Mouse (Mus musculus): ENCODE data around the gene Tex261. TPM values are rescaled to one million over a fixed set of nuclear protein-coding genes. Genes with fewer than 3 reads are reported as not detected.

Tex261 gene
- polyA plus RNA-seq, 1 experiment, result 156 TPM

GRCm38 (mm10) chr6:83762344-83762743 is 13.3 kb downstream of the Tex261 start, which contains the start of gene Ankrd53:
Gene Ankrd53 (plus strand): TSS chr6:83762644.
- no peak for DNase-seq
- WGBS, result 32% methylated on average over 6 of the region's 6 CpGs
- Histone ChIP-seq H3K36me3 (ENCODE audit: control insufficient read depth, insufficient read depth, low read length) (no peaks in the 10 kb centered on the region), H3K4me1 (ENCODE audit: control insufficient read depth, insufficient read depth, low read length) (no peaks in the 10 kb centered on the region), H3K4me3 (ENCODE audit: insufficient read depth, low read depth, low read length) (peak within 1 kb of the TSS; percentile 18; the same call in 1 of the 2 replicates), H3K27me3 (replicated peaks; ENCODE audit: control insufficient read depth, insufficient read depth, low read length) (no peaks in the 10 kb centered on the region), H3K27ac (ENCODE audit: insufficient read depth, low read depth, low read length) (no peak within 1 kb of the TSS)
- TF ChIP-seq POLR2A (IDR thresholded peaks at IDR 0.05; ENCODE audit: low read depth, low read length) (no peak), CTCF (conservative IDR thresholded peaks at IDR 0.05; ENCODE audit: insufficient read depth, insufficient read length, low read depth, low read length) (no peak)

DNA sequence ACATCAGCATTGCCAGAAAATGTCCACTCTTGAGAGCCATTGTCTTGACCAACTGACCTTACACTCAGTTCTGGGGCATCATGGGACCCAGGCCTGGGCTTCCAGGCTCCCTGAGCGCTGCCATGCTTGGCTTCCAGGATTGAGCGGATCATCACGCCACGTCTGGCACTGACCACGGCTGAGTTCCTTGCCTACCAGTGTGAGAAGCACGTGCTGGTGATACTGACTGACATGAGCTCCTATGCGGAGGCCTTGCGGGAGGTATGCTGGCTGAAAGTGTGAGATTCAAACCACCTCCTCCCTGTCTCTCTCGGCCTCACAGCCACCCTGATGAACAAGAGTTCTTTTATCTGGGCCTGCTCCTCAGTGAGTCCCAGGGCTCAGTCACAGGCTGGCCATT is 19.6 kb downstream of the Tex261 start:
- TF ChIP-seq POLR2A (IDR thresholded peaks at IDR 0.05; ENCODE audit: low read depth, low read length), result no peak
- no peak for TF ChIP-seq CTCF (conservative IDR thresholded peaks at IDR 0.05; ENCODE audit: insufficient read depth, insufficient read length, low read depth, low read length)
- WGBS, result 80% methylated on average over 9 of the region's 9 CpGs
- Histone ChIP-seq H3K4me1 (ENCODE audit: control insufficient read depth, insufficient read depth, low read length) (no peaks in the 10 kb centered on the region), H3K27me3 (replicated peaks; ENCODE audit: control insufficient read depth, insufficient read depth, low read length) (no peaks in the 10 kb centered on the region), H3K4me3 (ENCODE audit: insufficient read depth, low read depth, low read length) (no peak overlapping the region), H3K36me3 (ENCODE audit: control insufficient read depth, insufficient read depth, low read length) (no peaks in the 10 kb centered on the region), H3K27ac (ENCODE audit: insufficient read depth, low read depth, low read length) (no peak overlapping the region)
- DNase-seq, result no peak

GRCm38 (mm10) chr6:83750171-83750684 is 25.4 kb downstream of the Tex261 start:
- Histone ChIP-seq H3K36me3 (ENCODE audit: control insufficient read depth, insufficient read depth, low read length) (no peaks in the 10 kb centered on the region), H3K27ac (ENCODE audit: insufficient read depth, low read depth, low read length) (no peak overlapping the region), H3K4me1 (ENCODE audit: control insufficient read depth, insufficient read depth, low read length) (no peaks in the 10 kb centered on the region), H3K27me3 (replicated peaks; ENCODE audit: control insufficient read depth, insufficient read depth, low read length) (no peaks in the 10 kb centered on the region), H3K4me3 (ENCODE audit: insufficient read depth, low read depth, low read length) (no peak overlapping the region)
- WGBS, result 11% methylated on average over 11 of the region's 11 CpGs
- TF ChIP-seq POLR2A (IDR thresholded peaks at IDR 0.05; ENCODE audit: low read depth, low read length), result no peak
- peak; percentile 78 for TF ChIP-seq CTCF (conservative IDR thresholded peaks at IDR 0.05; ENCODE audit: insufficient read depth, insufficient read length, low read depth, low read length)
- peak; percentile 51 for DNase-seq

- no peaks in the 10 kb centered on the region for H3K4me1 ChIP-seq (ENCODE audit: control insufficient read depth, insufficient read depth, low read length)
- H3K4me3 ChIP-seq (ENCODE audit: insufficient read depth, low read depth, low read length), result no peak overlapping the region
- no peaks in the 10 kb centered on the region for H3K36me3 ChIP-seq (ENCODE audit: control insufficient read depth, insufficient read depth, low read length)
- no peak overlapping the region for H3K27ac ChIP-seq (ENCODE audit: insufficient read depth, low read depth, low read length)
- no peaks in the 10 kb centered on the region for H3K27me3 ChIP-seq (replicated peaks; ENCODE audit: control insufficient read depth, insufficient read depth, low read length)
- WGBS, result 59% methylated on average over 3 of the region's 3 CpGs
- TF ChIP-seq CTCF (conservative IDR thresholded peaks at IDR 0.05; ENCODE audit: insufficient read depth, insufficient read length, low read depth, low read length), result no peak
- no peak for TF ChIP-seq POLR2A (IDR thresholded peaks at IDR 0.05; ENCODE audit: low read depth, low read length)
- DNase-seq, result no peak
Observed at GRCm38 (mm10) chr6:83749286-83749685, 26.3 kb downstream of the Tex261 start.

DNA sequence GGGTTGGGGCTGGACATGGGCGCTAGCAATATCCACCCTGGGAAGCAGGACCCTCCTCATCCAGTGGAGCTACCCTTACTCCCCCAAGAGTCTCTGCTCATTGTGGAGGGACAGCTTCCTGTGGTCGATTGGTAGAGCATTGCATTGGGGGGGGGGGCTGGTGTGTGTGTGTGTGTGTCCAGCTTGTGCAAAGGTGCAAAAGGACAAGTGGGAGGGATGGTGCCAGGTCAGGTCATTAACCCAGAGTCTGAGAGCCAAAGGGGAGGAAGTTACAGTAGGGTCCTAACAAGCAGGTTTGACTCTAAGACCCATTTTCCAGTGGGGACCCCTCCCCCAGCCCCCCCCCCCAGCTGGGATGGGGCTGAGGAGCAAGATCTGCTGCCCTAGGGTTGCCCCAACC is 30.1 kb downstream of the Tex261 start:
- no peaks in the 10 kb centered on the region for H3K27me3 ChIP-seq (replicated peaks; ENCODE audit: control insufficient read depth, insufficient read depth, low read length)
- 48% methylated on average over 2 of the region's 2 CpGs for WGBS

GRCm38 (mm10) chr6:83744557-83744956 is 31.1 kb downstream of the Tex261 start:
- H3K27ac ChIP-seq (ENCODE audit: insufficient read depth, low read depth, low read length), result peak overlapping the region; percentile 85
- DNase-seq, result peak; percentile 20

More for the DNA sequence above, 30.1 kb downstream of the Tex261 start:
- no peaks in the 10 kb centered on the region for H3K4me1 ChIP-seq (ENCODE audit: control insufficient read depth, insufficient read depth, low read length)
- no peak overlapping the region for H3K4me3 ChIP-seq (ENCODE audit: insufficient read depth, low read depth, low read length)
- H3K27ac ChIP-seq (ENCODE audit: insufficient read depth, low read depth, low read length), result 0 out of 2 replicates have a peak overlapping the region, but pooled peaks have one; percentile 18
- no peak for TF ChIP-seq CTCF (conservative IDR thresholded peaks at IDR 0.05; ENCODE audit: insufficient read depth, insufficient read length, low read depth, low read length)
- no peak for TF ChIP-seq POLR2A (IDR thresholded peaks at IDR 0.05; ENCODE audit: low read depth, low read length)
- no peaks in the 10 kb centered on the region for H3K36me3 ChIP-seq (ENCODE audit: control insufficient read depth, insufficient read depth, low read length)
- DNase-seq, result no peak

GRCm38 (mm10) chr6:83744126-83744525 is 31.5 kb downstream of the Tex261 start:
- no peaks in the 10 kb centered on the region for H3K36me3 ChIP-seq (ENCODE audit: control insufficient read depth, insufficient read depth, low read length)
- H3K4me1 ChIP-seq (ENCODE audit: control insufficient read depth, insufficient read depth, low read length), result no peaks in the 10 kb centered on the region
- H3K4me3 ChIP-seq (ENCODE audit: insufficient read depth, low read depth, low read length), result peak overlapping the region; percentile 47
- peak; percentile 79 for DNase-seq
- H3K27me3 ChIP-seq (replicated peaks; ENCODE audit: control insufficient read depth, insufficient read depth, low read length), result no peaks in the 10 kb centered on the region
- 57% methylated on average over 5 of the region's 5 CpGs for WGBS
- H3K27ac ChIP-seq (ENCODE audit: insufficient read depth, low read depth, low read length), result peak overlapping the region; percentile 95
- TF ChIP-seq CTCF (conservative IDR thresholded peaks at IDR 0.05; ENCODE audit: insufficient read depth, insufficient read length, low read depth, low read length), result no peak
- no peak for TF ChIP-seq POLR2A (IDR thresholded peaks at IDR 0.05; ENCODE audit: low read depth, low read length)

More at GRCm38 (mm10) chr6:83744557-83744956, 31.1 kb downstream of the Tex261 start:
- TF ChIP-seq POLR2A (IDR thresholded peaks at IDR 0.05; ENCODE audit: low read depth, low read length) (no peak), CTCF (conservative IDR thresholded peaks at IDR 0.05; ENCODE audit: insufficient read depth, insufficient read length, low read depth, low read length) (no peak)
- Histone ChIP-seq H3K4me3 (ENCODE audit: insufficient read depth, low read depth, low read length) (peak overlapping the region; percentile 47), H3K27me3 (replicated peaks; ENCODE audit: control insufficient read depth, insufficient read depth, low read length) (no peaks in the 10 kb centered on the region), H3K36me3 (ENCODE audit: control insufficient read depth, insufficient read depth, low read length) (no peaks in the 10 kb centered on the region), H3K4me1 (ENCODE audit: control insufficient read depth, insufficient read depth, low read length) (no peaks in the 10 kb centered on the region)
- 41% methylated on average over 5 of the region's 5 CpGs for WGBS

All from kidney, adult 2 months (tissue).